Mouse (Mus musculus) adipocyte (in vitro differentiated cells): ENCODE measurements at regions not wholly inside any gene's neighbourhood (a gene's known extent, or its start where the extent isn't known, plus 50 kb on each side); places are given as distances from the start of the nearest gene placed in this dataset.

Experiments
- DNase-seq: peaks from one replicate; pipeline ENCODE4 v3.0.0-alpha.2; 2016; ENCODE audit warnings: low spot score

DNA sequence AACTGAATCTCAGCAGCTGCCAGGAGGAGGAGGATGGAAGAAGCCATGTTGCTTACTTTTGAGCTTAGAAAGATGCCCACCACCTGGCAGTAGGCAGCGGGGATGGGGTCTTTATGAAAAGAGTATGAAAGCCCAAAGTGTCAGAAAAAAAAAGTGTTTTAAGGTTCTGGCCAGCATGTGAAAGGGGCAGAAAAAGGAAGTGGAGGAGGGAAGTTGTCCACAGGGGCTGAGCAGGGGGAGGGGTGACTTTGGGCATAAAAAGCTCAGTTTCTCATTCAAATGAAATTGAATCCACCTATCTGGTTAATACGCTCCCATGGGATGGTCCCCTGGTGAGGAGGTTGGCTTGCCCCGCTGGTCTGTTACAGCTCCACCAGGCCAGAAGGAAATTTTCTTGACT lies 50.4 kb upstream of the L3mbtl4 start:
- DNase-seq = no peak
